Mouse (Mus musculus) adrenal gland, postnatal 10 days (tissue): Measurements from ENCODE around the gene Rbm38. TPM values are rescaled to one million over a fixed set of nuclear protein-coding genes. Genes with fewer than 3 reads are reported as not detected.

Experiments used
- DNase-seq: peaks from one replicate; pipeline ENCODE4 v3.0.0; 2021; ENCODE audit warnings: mixed read lengths
- total RNA-seq, 2 experiments: library from RNA; stranded (reverse); gene quantifications; 2 replicates each; pipeline ENCODE4 v1.2.3; 2021

The Rbm38 gene
- total RNA-seq, 2 experiments from 2014 or later: 25.3 to 39.6 TPM

DNA sequence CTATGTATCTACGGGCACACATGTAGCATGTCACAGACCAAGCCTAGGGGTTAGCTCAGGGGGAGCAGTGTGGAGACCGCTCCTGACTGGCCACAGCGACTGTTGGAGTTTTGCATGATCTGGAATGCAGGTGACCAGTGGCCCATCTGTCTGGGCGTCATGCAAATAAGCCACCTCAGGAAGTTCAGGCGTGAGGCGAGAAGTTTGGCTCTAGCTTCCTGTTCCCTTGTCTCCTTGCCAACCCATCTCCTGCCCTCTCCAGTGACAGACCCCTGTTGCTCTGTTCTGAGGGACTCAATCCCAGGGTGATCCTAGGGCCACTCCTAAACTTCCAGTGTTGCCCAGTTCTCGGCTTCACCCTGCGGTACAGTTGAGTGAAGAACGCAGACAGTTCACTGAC, 40.2 kb downstream of the Rbm38 start:
- DNase-seq: no peak

GRCm38 (mm10) chr2:173061443-173062351, 41.4 kb downstream of the Rbm38 start:
- DNase-seq: peak; percentile 5

- DNase-seq: peak; percentile 4
These were observed 42.9 kb downstream of the Rbm38 start for GRCm38 (mm10) chr2:173063219-173063618.

DNA sequence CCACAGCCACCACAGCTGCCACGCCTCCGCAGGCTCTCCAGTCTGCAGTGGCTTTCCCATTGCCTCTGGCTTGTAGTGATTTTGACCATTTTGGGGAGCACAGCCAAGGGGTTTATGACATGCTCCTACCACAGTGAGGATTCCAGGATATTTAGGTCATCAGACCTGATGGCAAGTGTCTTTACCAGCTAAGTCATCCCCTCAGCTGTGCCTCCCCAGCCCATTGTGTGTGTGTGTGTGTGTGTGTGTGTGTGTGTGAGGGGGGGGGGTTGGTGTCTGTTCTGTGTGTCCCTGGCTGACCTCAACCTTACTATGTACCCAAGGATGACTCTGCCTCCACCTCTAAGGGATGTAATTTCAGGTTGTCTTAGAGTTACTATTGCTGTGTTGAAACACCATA, 44.6 kb downstream of the Rbm38 start:
- peak; percentile 0 for DNase-seq

GRCm38 (mm10) chr2:173072948-173073347, 52.6 kb downstream of the Rbm38 start:
- no peak for DNase-seq

- DNase-seq: no peak
These were observed 53.4 kb downstream of the Rbm38 start for GRCm38 (mm10) chr2:173073666-173074065.

- no peak for DNase-seq
These were observed 56.6 kb downstream of the Rbm38 start for GRCm38 (mm10) chr2:173076921-173077320.

DNA sequence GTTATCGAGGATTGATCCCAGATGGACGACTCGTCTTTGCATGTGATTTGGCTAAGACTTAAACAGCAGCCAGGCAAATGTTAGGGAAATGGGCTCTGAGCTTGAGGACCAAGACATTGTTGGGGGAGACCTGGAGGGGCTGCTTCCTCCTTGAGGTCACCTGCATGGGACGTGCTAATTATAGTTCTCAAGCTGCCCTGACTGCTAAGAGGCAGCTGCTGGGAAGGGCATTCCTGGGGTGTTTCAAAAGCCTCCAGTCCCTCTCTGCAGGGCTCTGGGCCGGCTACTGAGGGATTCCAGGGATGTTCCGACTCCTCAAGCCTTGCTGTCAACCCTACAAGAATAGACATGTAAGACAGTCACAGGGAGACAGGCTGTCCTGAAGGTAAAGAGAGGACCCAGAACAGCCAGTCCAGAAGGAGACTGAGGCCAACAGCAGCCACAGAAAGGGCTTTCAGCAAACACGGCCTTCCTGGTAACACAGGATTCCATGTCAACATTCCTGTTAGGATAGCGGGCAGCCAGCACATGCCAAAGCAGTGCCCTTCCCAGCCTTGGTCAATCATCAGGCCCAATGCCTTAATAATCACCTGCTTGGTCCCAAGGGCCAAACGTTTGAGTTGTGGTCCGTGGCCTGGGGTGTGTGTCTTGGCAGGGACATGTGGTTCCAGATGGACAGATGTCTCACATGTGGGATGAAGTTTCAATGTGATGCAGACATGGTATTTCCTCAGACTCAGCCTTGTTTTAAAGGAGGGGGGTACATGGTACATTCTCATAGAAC, 59.7 kb downstream of the Rbm38 start:
- no peak for DNase-seq

- DNase-seq: peak; percentile 88
These were observed 60.5 kb downstream of the Rbm38 start for GRCm38 (mm10) chr2:173080785-173081241.

DNA sequence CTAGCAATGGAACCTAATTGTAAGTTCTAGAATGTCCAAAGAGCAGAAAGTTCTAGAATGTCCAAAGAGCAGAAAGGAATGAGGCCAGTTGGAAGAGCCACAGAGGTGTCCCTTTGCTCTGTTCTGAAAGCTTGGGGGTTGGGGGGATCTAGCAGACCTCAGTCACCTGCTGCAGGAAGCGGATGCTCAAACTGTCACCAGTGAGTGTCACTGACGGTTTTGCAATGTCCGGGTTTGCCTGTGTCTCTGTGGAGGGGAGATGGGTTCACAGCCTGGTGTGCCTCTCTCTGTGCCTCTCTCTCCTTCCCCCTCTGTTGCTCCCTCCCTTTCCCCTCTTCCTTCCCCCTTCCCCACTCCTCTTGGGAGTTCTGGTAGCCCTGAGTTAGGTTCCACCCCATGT, 62.4 kb downstream of the Rbm38 start:
- DNase-seq: no peak

DNA sequence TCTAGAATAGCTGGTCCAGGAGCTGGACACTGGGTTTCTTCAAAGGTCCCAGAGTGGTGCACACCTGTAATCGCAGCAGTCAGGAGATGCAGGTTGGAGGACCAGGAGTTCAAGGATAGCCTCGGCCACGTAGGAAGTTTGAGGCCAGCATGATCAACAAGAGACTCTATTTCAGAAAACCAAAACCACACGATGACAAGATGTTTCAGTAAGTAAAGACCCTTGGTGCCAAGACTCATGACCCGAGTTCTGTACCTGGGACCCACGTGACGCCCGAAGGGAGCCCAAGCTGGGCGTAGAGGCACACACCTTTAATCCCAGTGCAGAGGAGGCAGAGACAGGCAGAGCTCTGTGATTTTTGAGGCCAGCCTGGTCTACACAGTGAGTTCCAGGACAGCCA, 62.8 kb downstream of the Rbm38 start:
- DNase-seq: no peak

GRCm38 (mm10) chr2:173083712-173084475, 63.6 kb downstream of the Rbm38 start:
- peak; percentile 22 for DNase-seq

Other genes with a start within 250 kb of the Rbm38 start
- 10 to 100 TPM in 1 of 2 experiments, 1 to 10 TPM in 1; 7.9 to 10.1 TPM for gene Bmp7, start 80.2 kb upstream of the Rbm38 start, total RNA-seq
- gene Spo11, start 42.8 kb upstream of the Rbm38 start, total RNA-seq: not detected
- gene Rae1, start 20.4 kb upstream of the Rbm38 start, total RNA-seq: 10 to 100 TPM; 51.6 to 54.8 TPM
- under 1 TPM; 0.24 to 0.33 TPM for gene Ctcfl, start 99.0 kb downstream of the Rbm38 start, total RNA-seq
- 1,000 to 10,000 TPM in 1 of 2 experiments, 100 to 1,000 TPM in 1; 954 to 1,859 TPM for gene Pck1, start 132.6 kb downstream of the Rbm38 start, total RNA-seq
- 1 to 10 TPM in 1 of 2 experiments, under 1 TPM in 1; 0.90 to 2.3 TPM for gene Zbp1, start 198.4 kb downstream of the Rbm38 start, total RNA-seq